Comparison of ENCODE assay signal across 8 mouse cellular contexts in the genomic region with DNA sequence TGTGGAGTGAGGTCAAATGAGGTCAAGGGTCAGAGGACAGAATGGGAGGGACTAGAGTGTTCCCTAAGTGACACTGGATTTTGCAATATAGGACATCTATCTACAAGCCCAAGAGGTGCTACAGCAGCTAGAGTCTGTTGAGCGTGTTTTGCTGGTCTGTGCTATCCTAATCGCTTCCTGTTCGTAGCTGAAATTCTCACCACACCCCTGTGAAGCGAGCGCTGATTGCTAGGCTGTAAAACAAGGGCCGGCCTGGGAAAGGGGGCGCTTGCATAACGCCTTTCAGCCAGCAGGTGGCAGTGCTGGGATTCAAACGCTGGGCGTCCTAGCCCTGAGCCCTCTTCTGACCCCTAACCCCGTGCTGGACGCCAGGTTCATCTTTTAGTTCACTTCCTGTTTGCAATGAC. TPM values are rescaled to one million over a fixed set of nuclear protein-coding genes. Genes with fewer than 3 reads are reported as not detected.
A peak's percentile ranks its signal among the peaks of the same experiment; 100 is the strongest.
DNase-seq lines count a peak whose midpoint lies in the region; ATAC-seq and TF ChIP-seq lines count a peak whose summit lies in the region.

No protein-coding gene starts in this region.

- no peak overlapping the region for H3K9ac ChIP-seq in ES-Bruce4 (ENCODE audit: low read depth, poor library complexity, severe bottlenecking)
- no peak overlapping the region for H3K9ac ChIP-seq in forebrain, embryonic 11.5 days (ENCODE audit: low read length)
- no peak overlapping the region for H3K9ac ChIP-seq in heart, postnatal 0 days (replicated peaks; ENCODE audit: low read depth, low read length)
- no peak overlapping the region for H3K9ac ChIP-seq in lung, embryonic 14.5 days
- H3K9ac ChIP-seq in neural tube, embryonic 15.5 days (replicated peaks), result no peak overlapping the region

- no peaks in the 10 kb centered on the region for H3K9me3 ChIP-seq in ES-Bruce4 (replicated peaks; ENCODE audit: control insufficient read depth, insufficient read depth, low read length, poor library complexity, severe bottlenecking)
- no peaks in the 10 kb centered on the region for H3K9me3 ChIP-seq in forebrain, embryonic 11.5 days (ENCODE audit: control insufficient read depth, low read length)
- no peaks in the 10 kb centered on the region for H3K9me3 ChIP-seq in heart, postnatal 0 days (replicated peaks; ENCODE audit: control insufficient read depth, low read length)
- no peaks in the 10 kb centered on the region for H3K9me3 ChIP-seq in lung, embryonic 14.5 days (ENCODE audit: low read depth, low read length)
- no peaks in the 10 kb centered on the region for H3K9me3 ChIP-seq in neural tube, embryonic 15.5 days (replicated peaks)

- H3K27me3 ChIP-seq in ES-Bruce4 (ENCODE audit: control insufficient read depth, insufficient read depth, low read length, poor library complexity, severe bottlenecking), result no peaks in the 10 kb centered on the region
- H3K27me3 ChIP-seq in forebrain, embryonic 11.5 days (ENCODE audit: control insufficient read depth, insufficient read depth, low read length), result no peaks in the 10 kb centered on the region
- no peaks in the 10 kb centered on the region for H3K27me3 ChIP-seq in heart, postnatal 0 days (ENCODE audit: control insufficient read depth, insufficient read depth, low read length)
- H3K27me3 ChIP-seq in lung, embryonic 14.5 days (ENCODE audit: insufficient read depth, low read length), result no peaks in the 10 kb centered on the region
- H3K27me3 ChIP-seq in neural tube, embryonic 15.5 days (replicated peaks), result peaks cover 10% of the 10 kb centered on the region; the same call in 1 of the 2 replicates

- peak; percentile 90 for TF ChIP-seq CTCF in ES-Bruce4 (IDR thresholded peaks at IDR 0.05; ENCODE audit: low read depth, low read length)
- TF ChIP-seq CTCF in heart, postnatal 0 days (IDR thresholded peaks at IDR 0.05; ENCODE audit: low read depth), result peak; percentile 84
- TF ChIP-seq CTCF in lung, embryonic 14.5 days (IDR thresholded peaks at IDR 0.05; ENCODE audit: low read depth), result peak; percentile 92

- H3K4me3 ChIP-seq in ES-Bruce4 (ENCODE audit: low read depth, low read length), result no peak overlapping the region
- no peak overlapping the region for H3K4me3 ChIP-seq in forebrain, embryonic 11.5 days (ENCODE audit: low read depth, low read length)
- H3K4me3 ChIP-seq in heart, postnatal 0 days (ENCODE audit: low read depth, low read length), result no peak overlapping the region
- H3K4me3 ChIP-seq in lung, embryonic 14.5 days (ENCODE audit: low read depth, low read length), result 0 out of 2 replicates have a peak overlapping the region, but pooled peaks have one; percentile 5
- no peak overlapping the region for H3K4me3 ChIP-seq in neural tube, embryonic 15.5 days (replicated peaks)

- DNase-seq in c-Kit-positive CD71-positive TER-119-negative erythroid progenitor cells, embryonic 14.5 days (ENCODE audit: low read depth), result peak; percentile 87
- peak; percentile 90 for DNase-seq in forebrain, embryonic 11.5 days (ENCODE audit: low spot score)
- peak; percentile 82 for DNase-seq in heart, postnatal 0 days (ENCODE audit: low spot score)
- peak; percentile 61 to 84 for DNase-seq in kidney, postnatal 36 days
- peak; percentile 90 for DNase-seq in lung, embryonic 14.5 days
- peak; percentile 47 to 55 for DNase-seq in thymus, adult 18-20 months

- H3K27ac ChIP-seq in ES-Bruce4 (ENCODE audit: insufficient read depth, low read length), result 0 out of 2 replicates have a peak overlapping the region, but pooled peaks have one; percentile 68
- H3K27ac ChIP-seq in forebrain, embryonic 11.5 days (ENCODE audit: low read depth, low read length), result no peak overlapping the region
- no peak overlapping the region for H3K27ac ChIP-seq in heart, postnatal 0 days (ENCODE audit: low read depth)
- H3K27ac ChIP-seq in lung, embryonic 14.5 days (ENCODE audit: low read depth), result no peak overlapping the region
- no peak overlapping the region for H3K27ac ChIP-seq in neural tube, embryonic 15.5 days (replicated peaks)

- WGBS in forebrain, embryonic 11.5 days, result 3% methylated on average over 12 of the region's 12 CpGs
- WGBS in heart, postnatal 0 days, result 2% methylated on average over 12 of the region's 12 CpGs
- WGBS in lung, embryonic 14.5 days, result 2% methylated on average over 12 of the region's 12 CpGs
- WGBS in neural tube, embryonic 15.5 days, result under 1% methylated on average over 12 of the region's 12 CpGs

- TF ChIP-seq POLR2A in ES-Bruce4 (IDR thresholded peaks at IDR 0.05; ENCODE audit: insufficient read depth, low read length), result no peak

- peaks cover 6% of the 10 kb centered on the region for H3K4me1 ChIP-seq in ES-Bruce4 (ENCODE audit: control insufficient read depth, insufficient read depth, low read length)
- H3K4me1 ChIP-seq in forebrain, embryonic 11.5 days (replicated peaks; ENCODE audit: control insufficient read depth, insufficient read depth, low read length), result peaks cover 2% of the 10 kb centered on the region; the same call in 1 of the 2 replicates
- no peaks in the 10 kb centered on the region for H3K4me1 ChIP-seq in heart, postnatal 0 days (ENCODE audit: control insufficient read depth, insufficient read depth)
- H3K4me1 ChIP-seq in lung, embryonic 14.5 days (ENCODE audit: insufficient read depth), result 0 out of 2 replicates have a peak, but pooled peaks cover 3% of the 10 kb centered on the region
- peaks cover 9% of the 10 kb centered on the region for H3K4me1 ChIP-seq in neural tube, embryonic 15.5 days

- ATAC-seq in forebrain, embryonic 11.5 days (replicated peaks; ENCODE audit: low FRiP score), result peak; percentile 81
- peak; percentile 71 for ATAC-seq in heart, postnatal 0 days (ENCODE audit: insufficient read depth, low read depth)
- ATAC-seq in lung, embryonic 14.5 days (ENCODE audit: insufficient read depth), result peak; percentile 77; the same call in 1 of the 2 replicates
- peak; percentile 67; the same call in 1 of the 2 replicates for ATAC-seq in neural tube, embryonic 15.5 days (ENCODE audit: low FRiP score)

- no peak overlapping the region for H3K4me2 ChIP-seq in forebrain, embryonic 11.5 days (ENCODE audit: low read depth, low read length, severe bottlenecking)
- H3K4me2 ChIP-seq in heart, postnatal 0 days (ENCODE audit: low read depth, low read length), result peak overlapping the region; percentile 24
- peak overlapping the region; percentile 37 for H3K4me2 ChIP-seq in lung, embryonic 14.5 days
- peak overlapping the region; percentile 36; the same call in 1 of the 2 replicates for H3K4me2 ChIP-seq in neural tube, embryonic 15.5 days

- TF ChIP-seq EP300 in ES-Bruce4 (IDR thresholded peaks at IDR 0.05; ENCODE audit: insufficient read depth, low read depth, low read length), result no peak
- TF ChIP-seq EP300 in heart, postnatal 0 days (IDR thresholded peaks at IDR 0.05; ENCODE audit: low read depth), result no peak

- no peaks in the 10 kb centered on the region for H3K36me3 ChIP-seq in ES-Bruce4 (ENCODE audit: control insufficient read depth, insufficient read depth, low read length, poor library complexity, severe bottlenecking)
- H3K36me3 ChIP-seq in forebrain, embryonic 11.5 days (ENCODE audit: control insufficient read depth, insufficient read depth, low read length), result no peaks in the 10 kb centered on the region
- peaks cover 18% of the 10 kb centered on the region for H3K36me3 ChIP-seq in heart, postnatal 0 days (replicated peaks; ENCODE audit: control insufficient read depth, insufficient read depth, low read length)
- H3K36me3 ChIP-seq in lung, embryonic 14.5 days (ENCODE audit: insufficient read depth), result no peaks in the 10 kb centered on the region; the same call in 1 of the 2 replicates
- peaks cover 3% of the 10 kb centered on the region; the same call in 1 of the 2 replicates for H3K36me3 ChIP-seq in neural tube, embryonic 15.5 days

RNA-seq across cellular contexts. Expression of gene Creg1, which starts 7.9 kb away (rescaled TPM):
- polyA plus RNA-seq in ES-Bruce4 (2011; ENCODE audit: insufficient read depth, insufficient read length, low read depth, missing spikeins), result 18.4 and 27.0 TPM in 2 replicates
- polyA plus RNA-seq in forebrain, embryonic 11.5 days (2014; fragmentation: Nextera tagmentation; extraction: Ambion mirVana), result 28.9 and 35.3 TPM in 2 replicates
- 29.1 and 32.4 TPM in 2 replicates for total RNA-seq in heart, postnatal 0 days (2014; rRNA removed; ENCODE audit: low replicate concordance)
- polyA plus RNA-seq in heart, postnatal 0 days (2015; fragmentation: Nextera tagmentation; extraction: Ambion mirVana), result 62.1 and 75.2 TPM in 2 replicates
- polyA plus RNA-seq in lung, embryonic 14.5 days (2014; fragmentation: Nextera tagmentation; extraction: Ambion mirVana), result 54.3 and 58.3 TPM in 2 replicates
- 45.7 and 47.1 TPM in 2 replicates for polyA plus RNA-seq in neural tube, embryonic 15.5 days (2015; fragmentation: Nextera tagmentation; extraction: Ambion mirVana)

RNA-seq across cellular contexts. Expression of gene Cd247, which starts 17.0 kb away (rescaled TPM):
- not detected in 2 replicates for polyA plus RNA-seq in ES-Bruce4 (2011; ENCODE audit: insufficient read depth, insufficient read length, low read depth, missing spikeins)
- 1.7 and 2.5 TPM in 2 replicates for polyA plus RNA-seq in forebrain, embryonic 11.5 days (2014; fragmentation: Nextera tagmentation; extraction: Ambion mirVana)
- total RNA-seq in heart, postnatal 0 days (2014; rRNA removed; ENCODE audit: low replicate concordance), result 3.9 TPM in 1 of 2 replicates, not detected in the other
- polyA plus RNA-seq in heart, postnatal 0 days (2015; fragmentation: Nextera tagmentation; extraction: Ambion mirVana), result 0.26 and 0.41 TPM in 2 replicates
- polyA plus RNA-seq in lung, embryonic 14.5 days (2014; fragmentation: Nextera tagmentation; extraction: Ambion mirVana), result 1.1 and 1.5 TPM in 2 replicates
- 0.70 and 7.6 TPM in 2 replicates for polyA plus RNA-seq in neural tube, embryonic 15.5 days (2015; fragmentation: Nextera tagmentation; extraction: Ambion mirVana)
